Mouse (Mus musculus) erythroblast, embryonic 14.5 days (primary cell): ENCODE measurements around the gene Edc4.

ENCODE experiments used
- GATA1 ChIP-seq: IDR thresholded peaks from 2 replicates; pipeline ENCODE4 v1.6.1; 2012; ENCODE audit warnings: low read length, inconsistent platforms, mixed read lengths
- TAL1 ChIP-seq: IDR thresholded peaks from 3 replicates; pipeline ENCODE4 v1.6.1; 2012; ENCODE audit warnings: low read length, inconsistent platforms, mixed read lengths

GRCm38 (mm10) chr8:105933762-105934161, 53.1 kb downstream of the Edc4 start, which contains the start of gene Ctrl:
- TF ChIP-seq GATA1 = no peak
- TF ChIP-seq TAL1 = no peak
